Mouse (Mus musculus): Measurements from ENCODE around the gene Prr23a2. TPM values are rescaled to one million over a fixed set of nuclear protein-coding genes. Genes with fewer than 3 reads are reported as not detected.
A peak's percentile ranks its signal among the peaks of the same experiment; 100 is the strongest.
"Not testable (repeated sequence)": the region's sequence is repeated elsewhere in the genome, so short reads cannot be mapped to it uniquely, and the experiment has no call there.

The Prr23a2 gene
- polyA plus RNA-seq (2012; rRNA removed), result 0.14 TPM in 1 of 2 replicates, not detected in the other

DNA sequence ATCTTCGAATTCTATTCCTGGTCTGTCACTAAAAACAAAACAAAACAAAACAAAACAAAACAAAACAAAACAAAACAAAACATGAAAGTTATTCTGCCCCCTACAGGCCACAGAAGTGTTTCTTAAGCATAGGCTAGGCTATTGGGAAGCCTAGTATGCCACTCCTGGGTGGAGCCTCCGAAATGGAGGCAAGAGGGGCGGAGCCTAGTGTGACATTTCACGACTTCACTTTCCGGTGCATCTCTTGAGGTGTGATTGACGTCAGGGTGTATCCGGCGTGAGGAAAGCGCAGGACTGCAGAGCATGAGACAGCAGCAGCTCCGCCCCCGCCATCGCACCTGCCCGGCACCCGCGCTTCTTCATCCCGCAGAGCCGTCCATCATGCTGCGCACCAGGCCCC lies at the start of gene Prr23a2:
TSS of gene Prr23a2 (plus strand) at position 285 of the 400 bp plus-strand sequence.
- 60% methylated on average over 18 of the region's 18 CpGs for WGBS
- TF ChIP-seq POLR2A (IDR thresholded peaks at IDR 0.05; ENCODE audit: borderline replicate concordance, extremely low read depth, low read depth, low read length) (no peak), CTCF (IDR thresholded peaks at IDR 0.05; ENCODE audit: insufficient read depth, low read length) (no peak)
- no peak for DNase-seq
- Histone ChIP-seq H3K4me1 (ENCODE audit: control insufficient read depth, insufficient read depth, low read length) (no peaks in the 10 kb centered on the region), H3K4me3 (replicated peaks; ENCODE audit: extremely low read depth, low read depth, low read length) (no peak within 1 kb of the TSS)

DNA sequence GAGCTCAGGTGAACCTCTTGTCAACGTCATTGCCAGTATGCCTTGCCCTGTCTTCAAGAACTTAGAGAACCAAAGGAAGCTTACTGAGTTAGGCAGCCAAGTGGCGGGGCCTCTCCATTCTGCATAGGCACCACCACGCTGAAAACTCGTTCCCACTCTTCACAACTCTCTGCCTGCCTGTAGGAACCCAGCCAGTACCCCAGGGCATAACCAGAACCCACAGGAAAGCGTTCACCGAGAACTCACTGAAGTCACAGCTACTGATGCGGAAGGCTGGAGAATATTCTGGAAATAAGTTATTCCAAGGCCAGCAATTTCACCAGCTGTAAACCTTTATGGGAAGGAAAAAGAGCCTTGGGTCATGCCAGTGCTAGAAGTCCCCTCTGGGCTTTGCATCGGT lies 48.7 kb upstream of the Prr23a2 start:
- whole genome bisulfite sequencing, result 82% methylated on average over 8 of the region's 8 CpGs
- Histone ChIP-seq H3K4me1 (ENCODE audit: control insufficient read depth, insufficient read depth, low read length) (no peaks in the 10 kb centered on the region), H3K4me3 (replicated peaks; ENCODE audit: extremely low read depth, low read depth, low read length) (no peak overlapping the region)
- DNase-seq, result no peak
- TF ChIP-seq CTCF (IDR thresholded peaks at IDR 0.05; ENCODE audit: insufficient read depth, low read length), result no peak
- no peak for TF ChIP-seq POLR2A (IDR thresholded peaks at IDR 0.05; ENCODE audit: borderline replicate concordance, extremely low read depth, low read depth, low read length)

DNA sequence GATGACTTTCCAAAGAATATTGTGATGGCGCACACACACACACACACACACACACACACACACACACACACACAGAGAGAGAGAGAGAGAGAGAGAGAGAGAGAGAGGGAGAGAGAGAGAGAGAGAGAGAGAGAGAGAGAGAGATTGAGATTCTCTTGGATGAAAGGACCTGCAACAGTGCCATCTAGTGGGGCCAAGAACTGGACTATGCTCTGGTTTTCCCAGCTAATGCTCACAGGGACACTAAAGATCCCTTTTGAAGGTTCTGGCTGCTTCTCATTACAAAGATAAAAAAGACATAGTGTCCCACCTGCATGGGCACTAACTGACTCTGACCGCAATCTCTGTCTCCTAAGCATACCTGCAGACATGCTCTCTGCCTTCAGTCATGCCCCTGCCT lies 46.8 kb upstream of the Prr23a2 start:
- WGBS, result 65% methylated on average over 2 of the region's 2 CpGs

DNA sequence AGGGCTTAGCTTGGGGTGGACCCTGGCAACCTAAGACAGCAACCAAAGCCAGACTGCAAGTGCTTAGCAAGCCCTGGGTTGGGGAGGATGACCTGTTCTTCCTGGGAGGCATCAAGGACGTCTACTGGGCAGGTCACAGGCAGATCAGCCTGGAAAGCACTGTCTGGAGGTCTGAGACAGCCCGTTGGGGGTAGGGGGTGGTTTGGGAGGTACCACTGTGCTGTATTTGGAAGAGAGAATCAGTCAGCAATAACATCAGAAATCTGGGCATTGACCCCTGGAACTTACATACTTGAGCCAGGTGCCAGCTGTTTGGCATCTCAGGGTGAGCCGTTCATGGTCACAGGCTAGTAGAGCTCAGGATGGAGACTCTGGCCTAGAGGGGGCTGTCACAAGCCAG lies 40.2 kb upstream of the Prr23a2 start:
- 59% methylated on average over 3 of the region's 3 CpGs for WGBS
- Histone ChIP-seq H3K4me3 (replicated peaks; ENCODE audit: extremely low read depth, low read depth, low read length) (no peak overlapping the region), H3K4me1 (ENCODE audit: control insufficient read depth, insufficient read depth, low read length) (no peaks in the 10 kb centered on the region)
- TF ChIP-seq POLR2A (IDR thresholded peaks at IDR 0.05; ENCODE audit: borderline replicate concordance, extremely low read depth, low read depth, low read length) (no peak), CTCF (IDR thresholded peaks at IDR 0.05; ENCODE audit: insufficient read depth, low read length) (no peak)
- no peak for DNase-seq

More for the DNA sequence above, 46.8 kb upstream of the Prr23a2 start:
- DNase-seq, result peak; percentile 13
- not testable (repeated sequence) for H3K4me1 ChIP-seq (ENCODE audit: control insufficient read depth, insufficient read depth, low read length); H3K4me3 ChIP-seq (replicated peaks; ENCODE audit: extremely low read depth, low read depth, low read length)

DNA sequence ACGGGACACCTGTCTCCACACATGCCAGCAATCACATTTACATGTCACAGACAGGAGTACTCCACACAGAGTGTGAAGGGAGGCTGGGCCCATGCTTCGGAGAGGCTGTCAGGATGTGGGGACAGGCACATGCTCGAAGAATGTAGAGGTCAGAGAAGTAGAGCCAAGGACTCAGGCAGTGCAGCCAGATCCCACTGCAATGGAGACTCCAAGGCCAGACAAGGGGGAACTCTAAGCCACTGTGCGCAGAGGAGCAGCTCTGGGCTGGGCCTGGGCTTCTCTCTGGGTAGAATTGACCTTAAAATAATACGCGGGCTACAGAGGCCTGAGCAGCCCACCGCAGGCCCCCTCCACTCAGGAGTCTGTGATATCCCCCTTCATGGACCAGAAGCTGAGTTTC lies 38.7 kb upstream of the Prr23a2 start:
- H3K4me3 ChIP-seq (replicated peaks; ENCODE audit: extremely low read depth, low read depth, low read length), result no peak overlapping the region
- WGBS, result 72% methylated on average over 7 of the region's 7 CpGs
- H3K4me1 ChIP-seq (ENCODE audit: control insufficient read depth, insufficient read depth, low read length), result no peaks in the 10 kb centered on the region
- DNase-seq, result no peak
- TF ChIP-seq CTCF (IDR thresholded peaks at IDR 0.05; ENCODE audit: insufficient read depth, low read length), result no peak
- TF ChIP-seq POLR2A (IDR thresholded peaks at IDR 0.05; ENCODE audit: borderline replicate concordance, extremely low read depth, low read depth, low read length), result no peak

DNA sequence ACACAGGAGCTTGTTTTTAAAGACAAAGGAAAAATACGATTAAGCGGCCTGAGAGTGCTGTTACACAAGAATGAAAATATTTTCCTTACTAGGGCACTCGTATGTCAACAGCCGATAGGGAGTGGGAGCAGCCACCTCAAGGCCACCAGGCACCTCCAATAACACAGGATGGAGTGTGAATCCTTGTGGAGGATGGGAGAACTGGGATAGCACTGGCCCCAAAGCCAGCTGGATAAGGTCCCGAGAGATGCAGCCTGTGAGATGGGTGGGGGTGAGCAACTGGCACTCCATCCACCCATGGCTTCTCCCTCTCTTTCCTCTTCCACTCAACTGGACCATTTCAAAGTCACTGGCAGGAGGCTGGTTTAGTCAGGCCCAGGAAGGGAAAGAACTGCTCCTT lies 37.3 kb upstream of the Prr23a2 start:
- 42% methylated on average over 5 of the region's 5 CpGs for WGBS
- no peak overlapping the region for H3K4me3 ChIP-seq (replicated peaks; ENCODE audit: extremely low read depth, low read depth, low read length)
- no peak for DNase-seq
- no peaks in the 10 kb centered on the region for H3K4me1 ChIP-seq (ENCODE audit: control insufficient read depth, insufficient read depth, low read length)
- TF ChIP-seq CTCF (IDR thresholded peaks at IDR 0.05; ENCODE audit: insufficient read depth, low read length) (no peak), POLR2A (IDR thresholded peaks at IDR 0.05; ENCODE audit: borderline replicate concordance, extremely low read depth, low read depth, low read length) (no peak)

DNA sequence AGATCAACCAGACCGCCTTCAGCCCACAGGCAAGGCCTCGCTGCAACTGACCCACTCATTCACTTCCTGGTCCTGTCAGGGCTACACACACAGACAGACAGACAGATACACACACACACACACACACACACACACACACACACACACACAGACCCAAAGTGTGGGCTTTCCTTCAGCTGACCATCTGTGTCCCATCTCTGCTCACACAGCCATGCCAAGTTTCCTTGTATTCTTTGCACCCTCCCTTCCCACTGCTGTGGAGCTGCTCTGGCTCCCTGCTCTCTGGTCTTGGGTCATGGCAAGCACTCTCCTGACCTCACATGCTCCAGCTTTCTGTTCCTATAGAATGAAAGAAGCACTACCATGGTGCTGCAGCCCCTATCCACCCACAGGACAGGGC lies 36.8 kb upstream of the Prr23a2 start:
- peak; percentile 8 for DNase-seq
- no peaks in the 10 kb centered on the region for H3K4me1 ChIP-seq (ENCODE audit: control insufficient read depth, insufficient read depth, low read length)
- no peak overlapping the region for H3K4me3 ChIP-seq (replicated peaks; ENCODE audit: extremely low read depth, low read depth, low read length)
- 60% methylated on average over 2 of the region's 2 CpGs for WGBS
- no peak for TF ChIP-seq CTCF (IDR thresholded peaks at IDR 0.05; ENCODE audit: insufficient read depth, low read length)
- no peak for TF ChIP-seq POLR2A (IDR thresholded peaks at IDR 0.05; ENCODE audit: borderline replicate concordance, extremely low read depth, low read depth, low read length)

DNA sequence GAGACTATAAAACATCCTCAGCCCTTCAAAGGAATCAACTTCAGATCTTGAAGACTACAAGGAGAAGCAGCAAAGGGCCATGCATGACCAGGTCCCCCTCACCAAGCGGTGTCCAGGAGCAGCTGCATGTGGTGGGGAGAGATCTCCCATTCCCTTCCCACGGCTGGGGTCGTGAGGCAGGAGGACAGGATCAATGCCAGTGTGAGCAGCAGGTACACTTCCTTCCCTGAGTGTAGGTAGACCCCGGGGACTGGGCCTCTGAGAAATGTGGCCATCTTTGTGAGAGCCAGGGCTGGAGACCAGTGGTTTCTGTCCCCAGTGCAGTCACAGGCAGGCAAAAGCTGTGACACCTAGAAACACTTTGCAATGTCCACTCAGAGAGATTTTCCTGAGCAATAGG lies 35.8 kb upstream of the Prr23a2 start:
- Histone ChIP-seq H3K4me1 (ENCODE audit: control insufficient read depth, insufficient read depth, low read length) (no peaks in the 10 kb centered on the region), H3K4me3 (replicated peaks; ENCODE audit: extremely low read depth, low read depth, low read length) (no peak overlapping the region)
- DNase-seq, result no peak
- WGBS, result 79% methylated on average over 4 of the region's 4 CpGs
- TF ChIP-seq CTCF (IDR thresholded peaks at IDR 0.05; ENCODE audit: insufficient read depth, low read length), result no peak
- TF ChIP-seq POLR2A (IDR thresholded peaks at IDR 0.05; ENCODE audit: borderline replicate concordance, extremely low read depth, low read depth, low read length), result no peak

DNA sequence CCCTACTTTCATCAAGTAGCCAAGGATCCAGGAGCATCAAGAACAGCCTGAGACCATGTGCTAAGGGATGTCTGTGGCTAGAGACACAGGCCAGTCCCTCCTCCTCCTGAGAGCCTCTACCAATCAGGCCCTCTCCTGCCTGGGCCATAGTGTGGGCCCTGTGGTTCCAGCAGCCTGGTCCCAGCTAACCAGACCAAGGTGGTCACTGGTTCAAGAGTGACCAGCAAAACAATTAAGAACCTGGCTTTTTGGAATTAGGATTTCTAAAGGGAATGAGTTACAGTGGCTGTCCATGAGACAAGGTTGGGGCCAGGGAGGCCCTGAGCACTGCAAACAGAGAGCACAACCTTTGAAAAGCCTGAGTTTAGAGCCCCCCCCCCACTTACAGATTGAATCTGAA lies 35.2 kb upstream of the Prr23a2 start:
- Histone ChIP-seq H3K4me3 (replicated peaks; ENCODE audit: extremely low read depth, low read depth, low read length) (no peak overlapping the region), H3K4me1 (ENCODE audit: control insufficient read depth, insufficient read depth, low read length) (no peaks in the 10 kb centered on the region)
- DNase-seq, result no peak
- TF ChIP-seq POLR2A (IDR thresholded peaks at IDR 0.05; ENCODE audit: borderline replicate concordance, extremely low read depth, low read depth, low read length), result no peak
- no peak for TF ChIP-seq CTCF (IDR thresholded peaks at IDR 0.05; ENCODE audit: insufficient read depth, low read length)

DNA sequence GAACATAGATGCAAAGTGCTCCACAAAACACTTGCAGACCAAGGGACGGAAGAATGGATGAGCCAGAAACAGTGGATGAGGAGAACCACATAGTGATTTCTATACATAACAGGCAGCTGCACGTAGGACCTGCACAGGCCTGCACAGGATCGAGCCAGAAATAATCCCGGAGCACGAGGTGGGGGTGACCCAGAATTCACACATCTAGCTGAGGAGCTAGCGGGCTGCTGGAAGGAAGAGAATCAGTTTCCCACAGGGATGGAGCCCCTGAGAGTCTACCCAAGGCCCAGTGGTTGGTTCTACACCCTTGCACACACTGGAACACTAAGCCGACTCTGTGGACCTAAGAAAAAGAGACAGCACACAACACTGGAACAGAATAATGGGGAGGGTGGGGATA lies 32.5 kb upstream of the Prr23a2 start:
- 87% methylated on average over 7 of the region's 7 CpGs for WGBS
- Histone ChIP-seq H3K4me1 (ENCODE audit: control insufficient read depth, insufficient read depth, low read length) (no peaks in the 10 kb centered on the region), H3K4me3 (replicated peaks; ENCODE audit: extremely low read depth, low read depth, low read length) (no peak overlapping the region)
- DNase-seq, result no peak
- no peak for TF ChIP-seq POLR2A (IDR thresholded peaks at IDR 0.05; ENCODE audit: borderline replicate concordance, extremely low read depth, low read depth, low read length)
- no peak for TF ChIP-seq CTCF (IDR thresholded peaks at IDR 0.05; ENCODE audit: insufficient read depth, low read length)

DNA sequence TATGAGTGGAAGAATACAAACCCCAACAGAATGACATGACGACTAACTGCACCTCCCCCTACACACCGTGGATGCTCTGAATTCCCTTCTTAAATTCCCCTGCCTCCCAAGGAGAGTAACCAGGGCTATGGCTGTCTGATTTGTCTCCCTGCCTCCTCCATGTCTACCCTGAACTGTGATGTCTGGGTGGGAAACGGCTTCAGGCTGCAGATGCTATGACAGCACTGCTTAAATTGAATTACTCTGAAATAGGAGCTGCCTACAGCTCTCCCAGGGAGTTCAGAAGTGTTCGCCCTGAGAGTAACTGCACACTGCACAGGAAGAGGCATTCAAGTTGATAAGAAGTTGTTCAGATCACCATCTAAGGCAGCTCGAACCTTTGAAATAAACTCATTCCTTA lies 26.8 kb upstream of the Prr23a2 start:
- Histone ChIP-seq H3K4me3 (replicated peaks; ENCODE audit: extremely low read depth, low read depth, low read length) (no peak overlapping the region), H3K4me1 (ENCODE audit: control insufficient read depth, insufficient read depth, low read length) (no peaks in the 10 kb centered on the region)
- 47% methylated on average over 5 of the region's 5 CpGs for WGBS
- no peak for DNase-seq
- TF ChIP-seq CTCF (IDR thresholded peaks at IDR 0.05; ENCODE audit: insufficient read depth, low read length) (no peak), POLR2A (IDR thresholded peaks at IDR 0.05; ENCODE audit: borderline replicate concordance, extremely low read depth, low read depth, low read length) (no peak)
